Mouse (Mus musculus) lung, adult 2 months (tissue): ENCODE data around the gene Rgcc. TPM values are rescaled to one million over a fixed set of nuclear protein-coding genes. Genes with fewer than 3 reads are reported as not detected.

Experiments used
- DNase-seq: peaks from one replicate; pipeline ENCODE4 v3.0.0; 2022
- H3K4me1 ChIP-seq: fragments of 200-500 bp; 2 replicates; pipeline ENCODE4 v1.6.1; 2011; ENCODE audit warnings: low read length; ENCODE audit not compliant: control insufficient read depth, insufficient read depth
- H3K4me3 ChIP-seq: fragments of 200-500 bp; replicated peaks from 2 replicates; pipeline ENCODE3; 2011; ENCODE audit warnings: low read depth, mild to moderate bottlenecking, control low read depth, low read length; ENCODE audit errors: extremely low read depth
- CTCF ChIP-seq: fragments of 200-500 bp; IDR thresholded peaks from 2 replicates; pipeline ENCODE4 v1.5.1; 2011; ENCODE audit warnings: mild to moderate bottlenecking, low read length, control low read depth; ENCODE audit not compliant: insufficient read depth
- POLR2A ChIP-seq: fragments of 200-500 bp; IDR thresholded peaks from 2 replicates; pipeline ENCODE4 v1.6.1; 2011; ENCODE audit warnings: low read depth, mild to moderate bottlenecking, control low read depth, low read length, borderline replicate concordance; ENCODE audit errors: extremely low read depth
- WGBS: fragments of 180-500 bp; shearing (Covaris S2); methylation state at CpG from one replicate; pipeline ENCODE4 v1.1.7; 2018; 5-methylcytosine and 5-hydroxymethylcytosine counted together
- polyA plus RNA-seq: library from polyadenylated mRNA; depleted of rRNA; stranded (reverse); fragments of >200 nt; gene quantifications from 2 replicates; pipeline ENCODE4 v1.2.3, GENCODE M21; 2012

Gene Rgcc
- polyA plus RNA-seq, 1 experiment: 279 TPM

GRCm38 (mm10) chr14:79304873-79305464 is 3.5 kb upstream of the Rgcc start:
- Histone ChIP-seq H3K4me3 (no peak overlapping the region), H3K4me1 (no peaks in the 10 kb centered on the region)
- no peak for DNase-seq
- WGBS: 87% methylated on average over 6 of the region's 6 CpGs
- TF ChIP-seq POLR2A (no peak), CTCF (no peak)

DNA sequence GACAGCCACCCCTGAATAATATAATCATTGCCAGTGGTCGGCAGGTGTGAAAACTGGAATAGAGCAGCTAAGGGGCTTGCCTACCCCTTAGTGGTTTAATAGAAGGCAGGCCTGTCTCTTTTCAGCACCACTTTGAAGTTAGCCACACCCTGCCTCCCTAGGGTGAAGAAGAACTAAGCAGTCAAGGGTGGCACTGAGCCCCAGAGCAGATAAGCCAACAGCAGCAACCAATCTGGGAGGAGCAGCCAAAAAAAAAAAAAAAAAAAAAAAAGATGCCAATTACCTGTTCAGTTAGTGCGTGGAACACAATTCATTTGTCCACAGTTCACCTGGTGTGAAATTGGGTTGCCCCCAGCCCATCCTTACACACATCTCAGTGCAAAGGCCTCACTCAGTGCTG is 1.7 kb upstream of the Rgcc start:
- WGBS: 87% methylated on average over 2 of the region's 2 CpGs
- no peak for TF ChIP-seq CTCF
- TF ChIP-seq POLR2A: no peak
- Histone ChIP-seq H3K4me1 (no peaks in the 10 kb centered on the region), H3K4me3 (no peak overlapping the region)
- no peak for DNase-seq

DNA sequence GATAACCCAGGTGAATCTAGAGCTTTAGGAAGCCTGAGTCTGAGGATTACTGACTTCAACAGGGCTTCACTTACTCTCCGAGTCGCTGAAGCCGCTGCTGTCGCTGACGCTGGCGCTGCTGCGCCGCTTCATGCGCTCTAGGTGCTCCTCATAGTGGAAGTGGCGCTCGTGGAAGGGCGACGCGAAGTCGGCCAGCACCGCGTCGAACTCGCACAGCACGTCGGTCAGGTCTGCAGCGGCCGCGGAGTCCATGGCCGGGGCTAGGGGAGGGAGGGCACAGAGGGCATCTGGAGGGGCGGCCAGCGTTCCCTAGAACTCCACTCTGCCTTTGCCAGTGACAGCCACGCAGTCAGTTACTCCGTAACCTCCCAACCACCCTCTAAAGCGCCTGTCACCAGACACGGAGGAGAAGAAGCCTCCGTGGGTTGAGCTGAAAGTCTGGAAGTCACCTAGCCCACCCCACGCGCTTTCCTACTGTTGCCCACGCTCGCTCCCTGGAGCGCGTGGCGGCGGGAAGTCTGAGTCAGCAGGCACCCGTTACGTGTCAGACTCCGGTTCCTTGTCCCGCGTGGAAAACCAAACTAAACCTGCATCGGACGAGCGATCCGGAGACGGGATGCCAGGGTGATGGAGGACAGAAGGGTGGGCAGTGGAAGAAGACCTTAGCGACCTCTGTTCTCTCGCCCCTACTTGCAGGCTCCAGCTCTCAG is 649 bp downstream of the Rgcc start:
- WGBS: under 1% methylated on average over 52 of the region's 52 CpGs

DNA sequence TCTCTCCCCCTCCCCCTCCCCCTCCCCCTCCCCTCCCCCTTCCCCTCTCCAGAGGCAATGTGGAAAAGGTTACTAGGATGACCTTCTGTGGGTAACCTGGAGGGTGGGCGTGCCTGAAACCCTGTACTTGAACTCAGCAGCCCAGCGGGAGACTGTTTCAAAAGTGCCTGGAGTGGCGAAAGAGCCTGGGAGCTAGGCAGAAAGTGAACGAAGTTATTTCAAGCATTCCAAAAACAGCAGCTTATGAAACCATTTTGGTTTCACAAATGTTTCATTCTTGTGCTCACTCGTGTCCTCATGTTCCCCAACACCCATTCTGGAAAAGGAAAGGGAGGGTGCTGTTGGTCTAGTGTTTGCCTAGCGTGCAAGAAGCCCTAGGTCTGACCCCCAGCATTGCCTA is 1.6 kb downstream of the Rgcc start:
- TF ChIP-seq POLR2A (no peak), CTCF (no peak)
- WGBS: 15% methylated on average over 6 of the region's 6 CpGs
- peaks cover 3% of the 10 kb centered on the region; the same call in 1 of the 2 replicates for H3K4me1 ChIP-seq

More for the DNA sequence above, 649 bp downstream of the Rgcc start:
- H3K4me3 ChIP-seq: peak overlapping the region; percentile 91
- DNase-seq: no peak
- no peaks in the 10 kb centered on the region; the same call in 1 of the 2 replicates for H3K4me1 ChIP-seq
- TF ChIP-seq CTCF (no peak), POLR2A (no peak; the same call in 1 of the 2 replicates)

DNA sequence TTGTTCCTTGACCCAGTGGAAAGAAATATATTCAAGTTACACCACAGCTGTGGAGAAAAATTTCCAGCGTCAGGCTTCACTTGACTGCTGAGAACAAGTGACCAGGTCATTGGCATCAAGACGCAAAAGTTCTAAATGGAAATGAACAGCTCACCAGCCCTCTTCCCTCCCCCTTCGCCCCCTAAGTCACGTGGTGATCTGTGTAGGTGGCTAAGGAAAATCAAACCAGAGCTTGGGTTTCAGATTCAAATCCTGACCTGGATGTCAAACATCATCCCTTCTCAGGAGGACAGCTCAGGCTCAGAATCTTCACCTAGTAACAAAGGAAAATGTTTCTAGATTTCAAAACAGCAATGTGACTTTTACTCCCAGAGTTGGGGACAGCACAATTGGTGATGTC is 2.2 kb downstream of the Rgcc start:
- TF ChIP-seq CTCF: no peak
- no peak; the same call in 1 of the 2 replicates for TF ChIP-seq POLR2A
- Histone ChIP-seq H3K4me3 (peak overlapping the region; percentile 36), H3K4me1 (peaks cover 3% of the 10 kb centered on the region; the same call in 1 of the 2 replicates)
- WGBS: 29% methylated on average over 4 of the region's 4 CpGs
- no peak for DNase-seq

More for the DNA sequence above, 1.6 kb downstream of the Rgcc start:
- H3K4me3 ChIP-seq: peak overlapping the region; percentile 77
- no peak for DNase-seq

GRCm38 (mm10) chr14:79298314-79298992 is 3.0 kb downstream of the Rgcc start:
- peak overlapping the region; percentile 27 for H3K4me3 ChIP-seq
- no peak for DNase-seq
- TF ChIP-seq POLR2A (no peak), CTCF (no peak)
- 49% methylated on average over 7 of the region's 7 CpGs for WGBS
- H3K4me1 ChIP-seq: peaks cover 9% of the 10 kb centered on the region

- WGBS: 46% methylated on average over 5 of the region's 5 CpGs
- DNase-seq: no peak
- H3K4me1 ChIP-seq: peaks cover 12% of the 10 kb centered on the region
- peak overlapping the region; percentile 13 for H3K4me3 ChIP-seq
- TF ChIP-seq CTCF (no peak), POLR2A (no peak)
Measured at GRCm38 (mm10) chr14:79296836-79297235, 4.6 kb downstream of the Rgcc start.

DNA sequence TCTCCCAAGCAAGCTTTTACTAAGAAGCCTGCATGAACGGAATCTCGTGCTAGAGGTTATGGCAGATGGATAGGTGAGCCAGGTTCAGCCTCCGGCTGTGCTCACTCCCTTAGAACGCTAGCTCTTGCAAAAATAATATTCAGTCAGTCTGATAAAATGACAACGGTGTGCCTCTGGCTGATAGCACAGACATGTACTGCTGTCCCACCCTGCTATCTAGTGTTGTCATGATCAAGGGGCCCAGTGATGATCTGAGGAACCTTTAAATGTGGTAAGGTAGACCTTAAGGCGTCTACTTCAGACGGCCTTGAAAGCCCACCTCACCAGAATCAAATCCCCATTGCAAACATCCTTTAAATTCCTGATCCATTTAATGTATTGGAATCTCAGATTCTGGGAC is 5.2 kb downstream of the Rgcc start:
- no peak overlapping the region for H3K4me3 ChIP-seq
- TF ChIP-seq POLR2A (no peak), CTCF (no peak)
- WGBS: 72% methylated on average over 7 of the region's 7 CpGs
- no peak for DNase-seq
- H3K4me1 ChIP-seq: peaks cover 12% of the 10 kb centered on the region

- Histone ChIP-seq H3K4me3 (no peak overlapping the region), H3K4me1 (peaks cover 12% of the 10 kb centered on the region)
- DNase-seq: no peak
- WGBS: 61% methylated on average over 9 of the region's 9 CpGs
- no peak for TF ChIP-seq CTCF
- peak; percentile 53; the same call in 1 of the 2 replicates for TF ChIP-seq POLR2A
Measured at GRCm38 (mm10) chr14:79295579-79295978, 5.9 kb downstream of the Rgcc start.
